Mouse (Mus musculus) spleen, adult 2 months (tissue): ENCODE data around the gene Hs6st2. TPM values are rescaled to one million over a fixed set of nuclear protein-coding genes. Genes with fewer than 3 reads are reported as not detected.

Source experiments
- DNase-seq, 2 experiments: peaks; one replicate each; pipeline versions ENCODE4 v3.0.0 to v3.0.0-alpha.2; 2012 to 2021; ENCODE audit warnings: low spot score in 2 of 2, low read depth in 1 of 2
- H3K27ac ChIP-seq: fragments of 200-500 bp; 2 replicates; pipeline ENCODE4 v1.5.1; 2012; ENCODE audit warnings: low read length, inconsistent platforms; ENCODE audit not compliant: insufficient read depth
- H3K27me3 ChIP-seq: fragments of 200-500 bp; 2 replicates; pipeline ENCODE4 v1.6.1; 2012; ENCODE audit warnings: mild to moderate bottlenecking, moderate library complexity, low read length, inconsistent platforms; ENCODE audit not compliant: control insufficient read depth, insufficient read depth
- H3K36me3 ChIP-seq: fragments of 200-500 bp; 2 replicates; pipeline ENCODE4 v1.6.1; 2012; ENCODE audit warnings: mild to moderate bottlenecking, low read length, inconsistent platforms; ENCODE audit not compliant: control insufficient read depth, insufficient read depth
- H3K4me1 ChIP-seq: fragments of 200-500 bp; 2 replicates; pipeline ENCODE4 v1.6.1; 2011; ENCODE audit warnings: inconsistent platforms; ENCODE audit not compliant: control insufficient read depth, insufficient read depth, insufficient read length
- H3K4me3 ChIP-seq: fragments of 200-500 bp; 2 replicates; pipeline ENCODE4 v1.5.1; 2011; ENCODE audit warnings: mild to moderate bottlenecking, inconsistent platforms; ENCODE audit not compliant: insufficient read depth, insufficient read length; ENCODE audit errors: extremely low read depth
- CTCF ChIP-seq: fragments of 200-500 bp; IDR thresholded peaks from 2 replicates; pipeline ENCODE4 v1.5.1; 2011; ENCODE audit warnings: mild to moderate bottlenecking, inconsistent platforms; ENCODE audit not compliant: insufficient read depth, insufficient read length, insufficient replicate concordance; ENCODE audit errors: extremely low read depth
- POLR2A ChIP-seq: fragments of 200-500 bp; IDR thresholded peaks from 2 replicates; pipeline ENCODE4 v1.6.1; 2011; ENCODE audit warnings: low read depth, low read length, inconsistent platforms
- whole genome bisulfite sequencing: fragments of 180-500 bp; shearing (Covaris S2); methylation state at CpG from one replicate; pipeline ENCODE4 v1.1.7; 2018; 5-methylcytosine and 5-hydroxymethylcytosine counted together
- polyA plus RNA-seq: library from polyadenylated mRNA; depleted of rRNA; stranded (reverse); fragments of >200 nt; gene quantifications from 2 replicates; pipeline ENCODE4 v1.2.3, GENCODE M21; 2012

Hs6st2 gene
- polyA plus RNA-seq, 1 experiment, result 25.0 TPM

DNA sequence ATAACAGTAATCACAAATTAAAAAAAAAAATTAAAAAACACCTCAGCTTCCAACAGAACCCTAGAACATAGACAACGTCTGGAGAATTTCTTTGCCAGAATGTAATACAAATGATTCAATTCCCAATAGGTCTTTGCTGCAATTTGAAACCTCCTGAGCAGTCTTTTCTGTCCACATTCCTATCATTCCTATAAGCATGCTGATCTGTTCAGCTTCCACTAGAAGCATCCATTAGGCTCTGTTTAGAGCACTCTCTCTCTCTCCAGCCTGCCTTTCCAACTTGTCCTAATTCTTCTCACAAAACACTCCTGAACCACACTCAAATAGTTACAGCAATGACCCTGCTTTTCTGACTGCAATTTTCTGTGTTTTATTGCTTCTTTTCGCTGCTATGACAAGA is 50.3 kb downstream of the Hs6st2 start:
- no peaks in the 10 kb centered on the region for H3K36me3 ChIP-seq
- H3K4me1 ChIP-seq, result no peaks in the 10 kb centered on the region
- H3K27me3 ChIP-seq, result no peaks in the 10 kb centered on the region
- WGBS, result 75% methylated on average over 2 of the region's 2 CpGs
- H3K4me3 ChIP-seq, result no peak overlapping the region
- TF ChIP-seq CTCF (no peak), POLR2A (no peak)
- no peak for DNase-seq
- no peak overlapping the region for H3K27ac ChIP-seq

DNA sequence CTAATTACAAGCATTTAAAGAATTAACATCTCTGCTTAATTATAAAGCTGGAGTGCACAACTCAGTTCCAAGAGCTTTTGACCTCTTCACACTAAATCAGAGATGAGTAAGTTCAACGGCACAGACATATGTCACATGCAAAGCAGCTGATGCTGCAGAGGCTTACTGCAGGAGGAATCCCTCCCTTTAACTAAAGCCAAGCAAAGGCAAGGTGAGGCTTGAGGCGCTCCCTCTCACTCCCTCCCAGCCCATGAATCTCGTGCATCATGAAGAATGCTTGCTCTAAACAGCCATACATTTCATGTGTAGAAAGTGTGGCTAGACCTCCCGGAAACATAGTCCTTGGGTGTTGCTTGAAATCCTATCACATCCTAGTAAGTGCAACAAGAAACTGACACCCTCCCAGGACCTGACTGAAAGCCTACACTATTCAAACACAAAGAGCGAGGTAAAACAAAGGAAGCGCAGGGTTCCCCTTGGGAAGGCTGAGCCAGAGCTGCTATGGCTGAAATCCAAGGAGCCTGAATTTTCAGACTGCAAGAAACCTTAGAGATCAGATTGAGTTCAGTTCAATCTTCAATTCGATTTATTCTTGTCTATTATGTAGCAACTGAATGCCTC is 67.2 kb downstream of the Hs6st2 start:
- Histone ChIP-seq H3K4me3 (no peak overlapping the region), H3K27ac (no peak overlapping the region), H3K4me1 (no peaks in the 10 kb centered on the region), H3K36me3 (no peaks in the 10 kb centered on the region), H3K27me3 (no peaks in the 10 kb centered on the region)
- 68% methylated on average over 7 of the region's 7 CpGs for WGBS
- DNase-seq, result no peak
- TF ChIP-seq CTCF (no peak), POLR2A (no peak)

DNA sequence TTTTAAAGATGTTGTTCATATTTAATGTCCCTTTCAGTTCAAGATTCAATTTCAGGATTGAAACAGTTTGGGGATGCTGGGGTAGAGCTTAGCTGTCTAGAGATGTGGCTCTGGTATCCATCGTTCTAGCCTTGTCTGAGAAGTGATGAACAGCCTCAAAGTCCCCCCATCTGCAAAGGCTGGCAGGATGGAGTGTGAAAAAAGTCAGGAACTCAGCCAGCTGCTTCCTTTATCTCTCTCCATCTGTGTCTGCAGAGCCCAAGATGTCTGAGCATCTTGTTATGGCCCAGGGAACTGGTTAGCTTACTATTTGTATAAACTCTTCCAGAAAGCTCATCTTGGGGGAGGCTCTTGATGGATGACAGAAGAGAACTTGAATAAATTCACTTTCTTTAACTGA is 70.9 kb downstream of the Hs6st2 start:
- TF ChIP-seq CTCF (no peak), POLR2A (no peak)
- Histone ChIP-seq H3K4me3 (no peak overlapping the region), H3K27ac (no peak overlapping the region), H3K36me3 (no peaks in the 10 kb centered on the region), H3K4me1 (no peaks in the 10 kb centered on the region), H3K27me3 (no peaks in the 10 kb centered on the region)
- WGBS, result 52% methylated on average over 1 of the region's 1 CpGs
- DNase-seq, result no peak

DNA sequence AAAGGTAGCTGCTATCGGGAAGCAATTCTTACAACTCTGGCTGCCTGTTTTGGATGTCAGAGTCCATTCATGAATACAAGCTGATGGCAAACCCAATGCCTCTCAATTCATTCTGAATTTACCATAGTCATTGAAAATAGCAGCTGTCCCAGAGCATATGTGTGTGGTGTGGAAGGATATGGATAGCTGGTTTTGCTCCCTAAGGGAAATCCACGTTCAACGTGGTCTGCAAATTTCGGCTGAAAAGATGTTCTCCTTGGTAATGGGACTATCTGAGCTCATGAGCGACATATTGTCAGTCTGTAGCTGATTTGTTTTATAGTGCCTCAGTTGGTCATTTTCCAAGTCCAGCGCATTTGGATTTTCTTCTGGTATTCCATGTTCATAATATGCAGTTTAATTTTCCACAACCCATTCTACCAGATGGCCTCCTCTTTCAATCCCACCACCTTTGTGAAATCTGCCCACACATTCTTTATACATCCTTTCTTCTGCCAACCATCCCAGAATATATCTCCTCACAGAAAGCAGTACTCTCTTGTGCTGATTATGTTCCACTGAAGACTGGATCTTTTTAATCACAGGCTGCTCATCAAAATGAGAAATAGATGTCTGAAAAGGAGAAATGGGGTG is 75.3 kb downstream of the Hs6st2 start:
- no peaks in the 10 kb centered on the region for H3K36me3 ChIP-seq
- no peak overlapping the region for H3K4me3 ChIP-seq
- DNase-seq, result no peak
- TF ChIP-seq CTCF, result no peak
- TF ChIP-seq POLR2A, result no peak
- H3K27me3 ChIP-seq, result no peaks in the 10 kb centered on the region
- H3K4me1 ChIP-seq, result no peaks in the 10 kb centered on the region
- H3K27ac ChIP-seq, result no peak overlapping the region
- 85% methylated on average over 6 of the region's 6 CpGs for WGBS

DNA sequence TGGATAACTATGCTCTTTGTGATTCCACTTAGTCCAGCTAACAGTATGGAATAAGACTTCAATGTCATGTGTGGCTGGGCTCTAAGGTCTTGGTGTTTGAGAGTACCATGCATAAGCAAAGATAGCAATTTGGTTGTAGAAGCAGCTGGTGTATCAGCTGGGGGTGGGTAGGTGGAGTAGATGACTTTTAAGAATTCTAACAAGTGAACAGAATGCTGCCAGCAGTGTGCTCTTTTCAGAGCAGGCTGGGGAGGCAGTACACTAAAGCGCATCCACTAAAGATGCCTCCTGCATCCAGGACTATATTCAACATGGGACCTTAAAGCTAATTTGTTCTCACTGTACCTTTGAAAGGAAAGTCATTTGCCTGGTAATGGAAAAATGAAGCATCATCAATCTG is 88.9 kb downstream of the Hs6st2 start:
- Histone ChIP-seq H3K27ac (no peak overlapping the region), H3K4me1 (no peaks in the 10 kb centered on the region), H3K4me3 (no peak overlapping the region), H3K27me3 (no peaks in the 10 kb centered on the region), H3K36me3 (no peaks in the 10 kb centered on the region)
- WGBS, result 97% methylated on average over 1 of the region's 1 CpGs
- DNase-seq, result no peak
- TF ChIP-seq CTCF (no peak), POLR2A (no peak)

DNA sequence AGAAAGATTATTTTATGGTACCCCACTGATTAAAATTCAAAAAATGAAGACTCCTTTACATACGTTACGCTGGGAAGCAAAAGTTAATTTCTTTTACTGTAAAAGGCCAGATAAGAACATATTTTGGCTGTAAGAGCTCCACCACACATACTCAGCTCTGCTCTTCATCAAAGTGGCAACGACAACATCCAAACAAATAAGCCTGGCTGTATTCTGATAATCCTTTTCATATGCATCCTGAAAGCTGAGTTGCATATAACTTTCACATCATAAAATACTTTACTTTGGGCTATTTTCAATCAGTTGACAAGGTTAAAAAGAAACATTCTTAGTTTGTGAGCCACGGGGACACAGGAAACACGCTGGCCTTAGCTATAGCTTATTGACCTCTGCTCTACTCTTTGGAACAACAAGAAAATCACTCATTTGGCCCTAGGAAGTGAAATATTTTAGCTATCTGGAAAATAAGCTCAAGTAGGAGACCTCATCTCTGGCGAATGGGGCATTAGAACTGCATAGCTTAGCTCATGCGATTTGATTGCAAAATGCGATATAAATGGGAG is 91.1 kb downstream of the Hs6st2 start:
- Histone ChIP-seq H3K4me1 (no peaks in the 10 kb centered on the region), H3K27ac (no peak overlapping the region), H3K4me3 (no peak overlapping the region), H3K27me3 (no peaks in the 10 kb centered on the region), H3K36me3 (no peaks in the 10 kb centered on the region)
- WGBS, result 87% methylated on average over 8 of the region's 8 CpGs
- DNase-seq, result no peak
- TF ChIP-seq CTCF (no peak), POLR2A (no peak)

DNA sequence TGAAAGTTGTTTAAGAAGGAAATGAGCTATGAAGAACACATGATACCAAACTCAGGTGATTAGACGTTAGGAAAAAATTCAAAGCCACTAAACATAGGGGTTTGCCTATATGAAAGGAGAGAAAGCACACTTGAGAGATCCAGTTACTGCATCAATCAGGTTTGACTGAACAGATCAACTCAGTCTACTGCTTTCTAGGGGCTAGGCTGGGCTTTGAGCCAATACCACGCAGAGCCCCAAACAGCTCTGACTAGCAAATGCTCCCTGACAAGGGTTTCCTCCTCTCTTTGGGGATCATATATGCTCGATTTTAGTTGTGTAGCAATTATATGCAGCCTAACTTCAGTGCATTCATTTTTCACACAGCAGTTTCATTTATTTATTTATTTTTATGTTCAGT is 96.2 kb downstream of the Hs6st2 start:
- Histone ChIP-seq H3K4me1 (no peaks in the 10 kb centered on the region), H3K36me3 (no peaks in the 10 kb centered on the region), H3K4me3 (no peak overlapping the region), H3K27me3 (no peaks in the 10 kb centered on the region), H3K27ac (no peak overlapping the region)
- DNase-seq, result no peak
- 68% methylated on average over 3 of the region's 3 CpGs for WGBS
- TF ChIP-seq CTCF (no peak), POLR2A (no peak)
